Mouse (Mus musculus) gastrocnemius, postnatal 10 days (tissue): ENCODE measurements around the gene Dedd. TPM values are rescaled to one million over a fixed set of nuclear protein-coding genes. Genes with fewer than 3 reads are reported as not detected.
"Not testable (repeated sequence)": the region's sequence is repeated elsewhere in the genome, so short reads cannot be mapped to it uniquely, and the experiment has no call there.

Source experiments
- DNase-seq: peaks from one replicate; pipeline ENCODE4 v3.0.0; 2021; ENCODE audit warnings: mixed read lengths
- long read RNA-seq, 2 experiments: library from polyadenylated mRNA; stranded (forward); transcript quantifications; one replicate each; pipeline ENCODE4 v2.0.0; 2021
- total RNA-seq, 2 experiments: library from RNA; stranded (reverse); gene quantifications; 2 replicates each; pipeline ENCODE4 v1.2.3; 2021

The Dedd gene
- 10 to 100 TPM; 30.3 to 31.2 TPM for total RNA-seq
- long read RNA-seq, experiment 1, transcript Dedd-204 (6 exons, 2,563 nt): minor isoform, 10 of 32 reads
- long read RNA-seq, experiment 1, transcript Dedd-201 (5 exons, 1,618 nt): major isoform, 13 of 32 reads
- long read RNA-seq, experiment 1, partial matches to known transcripts: 2 of 32 reads
- long read RNA-seq, experiment 1, other reads (novel, unspliced or antisense): 5 of 32 reads
- long read RNA-seq, experiment 2, transcript Dedd-201 (5 exons, 1,618 nt): major isoform, 17 of 28 reads
- long read RNA-seq, experiment 2, transcript Dedd-204 (6 exons, 2,563 nt): minor isoform, 5 of 28 reads
- long read RNA-seq, experiment 2, partial matches to known transcripts: 0 of 28 reads
- long read RNA-seq, experiment 2, other reads (novel, unspliced or antisense): 4 of 28 reads

GRCm38 (mm10) chr1:171328839-171329432, at the start of gene Dedd:
Gene Dedd, plus strand, starts transcription at chr1:171329145.
- DNase-seq: peak; percentile 81

GRCm38 (mm10) chr1:171279721-171280120, 49.2 kb upstream of the Dedd start:
- no peak for DNase-seq

- no peak for DNase-seq
Observed at GRCm38 (mm10) chr1:171280250-171280915, 48.6 kb upstream of the Dedd start.

- peak; percentile 74 for DNase-seq
Observed at GRCm38 (mm10) chr1:171280916-171281527, 47.9 kb upstream of the Dedd start, which contains the start of gene Ppox. Gene Ppox, minus strand, starts transcription at chr1:171281186.

GRCm38 (mm10) chr1:171281528-171281923, 47.4 kb upstream of the Dedd start:
- DNase-seq: peak; percentile 86

DNA sequence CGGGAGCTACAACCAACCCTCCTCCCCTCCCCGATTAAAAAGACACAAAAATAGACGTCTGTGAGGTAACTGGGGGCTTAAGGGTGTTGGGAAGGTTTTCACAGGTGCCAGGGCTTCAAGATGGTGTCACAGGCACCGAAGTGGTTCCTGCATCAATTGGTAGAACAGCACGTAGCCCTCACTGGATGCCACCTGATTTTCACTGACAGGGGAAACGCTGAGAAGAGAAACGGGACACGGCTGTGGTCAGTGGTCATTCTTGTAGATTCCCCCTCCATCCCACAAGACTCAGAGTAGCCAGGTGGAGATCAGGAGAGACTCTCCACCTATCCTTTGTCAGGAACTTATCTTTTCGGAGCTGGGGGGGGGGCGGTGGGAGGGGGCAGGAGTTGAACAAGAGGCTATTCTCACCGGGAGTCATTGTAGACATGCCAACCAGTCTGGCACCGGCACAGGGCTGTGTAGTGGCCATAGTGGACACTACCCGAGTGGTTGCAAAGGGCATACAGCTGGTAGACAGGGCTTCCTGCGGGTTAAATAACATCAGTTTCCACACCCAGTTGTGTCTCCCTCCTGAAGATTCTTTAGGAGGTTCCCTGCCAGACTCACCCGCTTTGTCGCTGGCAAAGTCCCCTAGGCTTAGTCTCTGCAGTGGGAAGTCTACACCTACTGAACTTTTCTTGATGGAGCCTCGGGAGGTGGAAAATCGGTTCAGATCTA, 46.7 kb upstream of the Dedd start:
- no peak for DNase-seq

DNA sequence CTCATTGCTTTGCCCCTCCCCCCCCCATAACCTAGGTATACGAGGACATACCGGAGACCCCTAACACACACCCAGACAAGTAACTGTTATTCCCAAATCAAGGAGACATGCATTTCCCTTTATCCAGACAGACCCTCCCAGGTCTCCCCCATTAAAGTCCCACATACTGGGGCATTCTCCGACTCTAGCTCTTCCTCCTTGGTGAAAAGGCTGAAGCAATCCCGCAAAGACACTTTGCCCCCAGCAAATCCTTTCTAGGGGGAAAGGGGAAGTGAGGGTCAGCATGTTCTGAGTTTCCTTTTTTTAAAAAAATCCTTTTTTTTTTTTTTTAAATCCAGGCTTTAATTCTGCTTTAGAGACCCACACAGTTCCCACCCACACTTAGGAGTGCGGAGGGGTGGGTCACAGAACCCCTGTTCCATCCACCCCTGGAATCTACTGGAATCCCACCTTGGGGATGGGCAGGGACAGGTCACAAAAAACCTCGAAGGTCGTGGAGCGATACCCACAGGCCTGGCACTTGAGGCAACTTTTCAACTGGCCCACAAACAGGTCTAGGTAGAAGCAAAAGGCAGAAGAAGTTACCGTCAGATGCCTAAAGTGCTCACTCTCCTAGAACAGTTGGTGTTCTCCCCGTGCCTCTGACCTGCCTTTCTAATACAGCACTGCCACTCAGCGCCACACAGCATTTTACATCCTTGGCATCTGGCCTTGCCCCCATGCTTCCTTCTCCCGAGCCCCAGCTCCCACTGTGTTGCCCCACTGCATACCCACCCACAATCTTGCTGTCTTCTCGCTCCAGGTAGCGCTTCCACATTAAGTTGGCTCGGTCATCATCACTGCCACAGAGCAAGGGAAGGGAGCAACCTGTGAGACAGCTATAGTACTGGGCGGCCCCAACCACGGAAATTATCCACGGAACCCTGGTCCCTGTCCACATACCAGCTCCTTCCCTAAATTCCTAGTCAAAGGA, 45.5 kb upstream of the Dedd start:
- no peak for DNase-seq

DNA sequence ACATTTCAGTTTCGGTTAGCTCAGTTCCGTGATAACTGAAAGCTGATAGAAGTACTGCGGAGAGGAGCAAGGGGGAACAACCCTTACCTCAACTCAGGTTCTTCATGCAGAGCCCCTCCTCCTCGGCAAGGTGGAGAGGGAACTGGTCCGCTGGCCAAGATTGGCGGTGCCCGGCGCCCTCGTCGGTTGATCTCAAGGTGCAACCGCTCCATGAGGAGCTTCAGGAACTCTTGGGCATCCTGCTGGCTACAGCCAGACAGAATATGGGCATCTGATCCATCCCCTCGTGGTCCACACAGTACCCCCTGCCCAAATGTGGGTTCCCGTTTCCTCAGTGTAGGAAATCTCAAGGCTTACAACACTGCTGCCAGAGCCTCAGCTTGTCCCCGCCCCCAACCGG, 44.5 kb upstream of the Dedd start:
- DNase-seq: no peak

GRCm38 (mm10) chr1:171285096-171285892, 43.7 kb upstream of the Dedd start:
- no peak for DNase-seq

GRCm38 (mm10) chr1:171286517-171286916, 42.4 kb upstream of the Dedd start:
- DNase-seq: no peak

GRCm38 (mm10) chr1:171287136-171288081, 41.5 kb upstream of the Dedd start, which contains the start of gene Usp21:
Gene Usp21, minus strand, starts transcription at chr1:171287991.
- peak; percentile 94 for DNase-seq

DNA sequence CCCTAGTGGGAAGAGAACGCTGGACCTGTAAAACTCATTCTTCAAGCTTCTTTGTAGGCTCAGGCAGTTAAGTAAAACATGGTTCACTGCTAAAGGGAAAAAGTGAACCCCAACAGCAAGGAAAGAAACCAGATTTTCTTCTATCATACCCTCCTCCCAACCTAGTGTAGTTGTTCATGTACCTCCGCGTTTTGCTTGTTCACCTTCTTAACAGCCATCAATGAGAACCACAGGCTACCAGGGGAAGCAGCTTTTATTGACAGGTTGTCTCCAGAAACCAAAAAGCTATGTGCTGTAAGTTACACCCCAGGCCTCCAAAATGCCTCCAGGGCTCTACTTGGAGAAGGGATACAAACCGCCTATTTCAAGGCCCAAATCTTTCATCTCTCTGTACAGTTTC, 40.6 kb upstream of the Dedd start:
- no peak for DNase-seq

- no peak for DNase-seq
Observed at GRCm38 (mm10) chr1:171293351-171293750, 35.6 kb upstream of the Dedd start.

- DNase-seq: no peak
Observed at GRCm38 (mm10) chr1:171293906-171294297, 35.0 kb upstream of the Dedd start.

DNA sequence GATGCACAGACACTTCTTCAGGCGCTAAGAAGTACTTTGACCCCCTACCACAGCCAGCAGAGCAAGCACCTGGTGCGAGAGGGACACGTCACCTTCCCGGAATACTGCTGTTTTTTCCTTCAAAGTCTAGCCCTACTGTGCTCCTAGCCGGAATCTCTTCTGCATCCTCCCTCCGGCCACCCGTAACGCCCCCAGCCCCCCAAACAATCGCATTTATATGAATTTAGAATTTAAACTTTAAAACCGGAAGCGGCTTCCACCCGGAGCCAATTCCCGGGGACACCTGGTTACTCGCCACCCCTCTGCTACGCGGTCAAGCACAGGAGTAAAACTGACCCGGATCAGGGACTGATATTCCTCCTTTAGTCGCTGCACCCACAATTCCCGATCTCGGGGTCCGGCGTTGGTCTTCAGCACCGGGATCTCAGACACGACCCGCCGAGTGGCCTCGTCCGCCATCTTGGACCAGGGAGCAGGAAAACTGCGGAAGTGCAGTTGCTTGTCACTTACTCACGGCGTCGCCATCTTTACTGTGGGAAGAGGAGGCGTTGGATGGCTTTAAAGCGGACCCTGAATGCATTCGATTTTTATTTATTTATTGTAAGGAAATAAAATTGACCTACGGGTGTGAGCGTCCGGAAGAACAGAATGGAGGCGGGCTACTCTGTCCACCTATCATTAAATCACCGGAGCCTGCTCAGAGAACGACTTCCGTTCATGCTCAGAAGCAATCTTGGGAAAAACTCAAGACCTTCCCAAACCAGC, 34.5 kb upstream of the Dedd start, which contains the start of gene Ufc1:
Gene Ufc1 (minus strand): TSS at position 727 of the 765 bp plus-strand sequence.
- DNase-seq: peak; percentile 72

GRCm38 (mm10) chr1:171295063-171295402, 33.9 kb upstream of the Dedd start:
- DNase-seq: no peak

- no peak for DNase-seq
Observed at GRCm38 (mm10) chr1:171298226-171298625, 30.7 kb upstream of the Dedd start.

GRCm38 (mm10) chr1:171306157-171306556, 22.8 kb upstream of the Dedd start:
- DNase-seq: not testable (repeated sequence)
